Mouse (Mus musculus) c-Kit-negative CD71-positive TER-119-positive erythroid progenitor cells, embryonic 14.5 days (primary cell): ENCODE data around the gene Plxnd1.

ENCODE experiments used
- DNase-seq: peaks from one replicate; pipeline ENCODE4 v3.0.0-alpha.2; 2013; ENCODE audit warnings: low read depth, low spot score

The Plxnd1 gene

DNA sequence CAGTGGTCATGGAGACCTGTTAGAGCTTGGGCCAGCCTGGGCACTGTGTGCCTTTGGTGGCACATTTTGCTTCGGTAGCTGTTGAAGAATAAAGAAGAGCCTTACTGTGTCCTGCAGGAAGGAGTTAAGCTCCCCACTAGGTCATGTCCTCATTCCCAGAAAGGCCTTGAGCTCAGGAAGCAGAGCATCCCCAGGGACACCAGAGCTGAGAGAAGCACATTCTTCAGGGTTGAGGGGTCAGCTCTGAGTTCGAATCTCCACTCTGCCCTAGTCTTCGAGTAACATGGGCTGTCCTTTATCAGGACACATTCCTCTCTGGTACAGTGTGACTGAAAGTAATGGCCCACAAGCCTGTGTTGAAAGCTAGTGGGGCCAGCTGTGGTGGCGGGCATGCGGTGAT is 74.9 kb downstream of the Plxnd1 start:
- DNase-seq: no peak

DNA sequence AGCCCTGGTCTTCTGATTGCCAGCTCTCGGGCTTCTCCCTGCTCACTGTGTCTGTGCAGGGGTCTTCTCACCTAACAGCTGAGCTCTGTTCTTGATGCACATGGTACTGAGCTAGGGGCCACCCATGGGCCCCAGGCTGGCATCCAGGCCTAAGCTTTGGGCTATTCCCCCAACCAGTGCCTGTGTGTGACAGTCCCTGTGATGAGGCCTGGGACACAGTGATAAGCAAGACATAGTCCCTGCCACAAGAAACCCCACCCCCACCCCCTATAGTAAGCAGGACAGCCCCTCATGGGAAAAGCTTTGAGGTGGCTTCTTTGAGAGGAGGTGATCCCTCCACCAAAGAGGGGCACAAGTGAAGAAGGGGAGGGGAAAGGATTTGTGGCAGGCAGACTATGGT is 76.2 kb downstream of the Plxnd1 start:
- DNase-seq: no peak

DNA sequence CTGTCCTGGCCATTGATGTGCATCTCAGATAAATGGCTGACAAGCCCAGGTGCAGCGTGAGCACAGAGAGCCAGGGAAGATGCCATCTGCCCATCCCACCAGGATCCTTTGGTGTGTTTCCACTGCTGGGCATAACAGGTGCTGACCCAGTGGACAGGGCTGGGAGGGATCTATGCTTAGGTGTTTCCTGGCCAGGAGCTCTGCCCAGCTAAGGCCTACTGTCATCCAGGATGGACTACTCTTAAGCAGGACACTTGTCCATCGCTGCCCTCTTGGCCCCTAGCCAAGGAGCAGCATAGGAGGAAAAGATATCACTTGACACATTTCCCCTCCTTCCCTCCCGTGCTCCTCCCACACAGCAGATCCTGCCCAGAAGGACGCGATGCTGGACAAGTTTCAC is 78.2 kb downstream of the Plxnd1 start:
- DNase-seq: no peak

DNA sequence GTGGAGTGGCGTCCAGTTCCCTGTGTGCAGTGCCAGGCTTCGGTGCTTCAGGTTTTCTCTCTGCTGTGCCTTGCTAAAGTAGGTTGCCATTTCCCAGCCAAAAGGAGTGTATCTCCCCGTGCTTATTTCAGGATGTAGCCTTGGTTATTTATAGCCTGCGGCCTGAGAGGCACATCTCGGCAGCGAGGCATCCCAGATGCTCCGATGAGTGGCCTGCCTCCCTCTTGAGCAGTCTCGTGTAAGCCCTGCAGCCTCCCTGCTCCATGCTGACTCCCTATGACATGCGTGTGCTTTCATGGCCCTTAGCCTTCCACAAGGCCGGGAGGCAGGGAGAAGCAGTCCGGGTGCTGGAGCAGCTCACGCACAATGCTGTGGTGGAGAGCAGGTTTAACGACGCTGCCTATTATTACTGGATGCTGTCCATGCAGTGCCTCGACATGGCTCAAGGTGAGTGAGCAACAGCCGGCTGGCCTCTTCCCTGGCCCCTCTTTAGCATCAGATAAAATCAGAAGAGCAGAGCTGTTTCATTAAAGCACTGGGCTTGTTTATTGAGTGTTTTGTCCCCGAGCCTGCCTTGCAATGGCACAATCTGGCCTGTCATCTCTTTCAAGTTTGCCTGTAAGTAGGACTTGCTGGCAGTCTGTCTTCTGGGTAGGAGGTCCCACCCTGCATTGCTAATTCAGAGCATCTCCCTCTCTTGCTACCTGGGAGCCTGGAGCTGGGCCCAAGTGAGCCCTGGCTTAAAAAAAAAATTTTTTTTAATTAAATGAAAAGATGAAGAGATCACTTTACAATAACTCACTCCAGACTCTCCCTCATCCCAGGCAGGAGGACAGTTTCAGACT is 79.0 kb downstream of the Plxnd1 start:
- no peak for DNase-seq

DNA sequence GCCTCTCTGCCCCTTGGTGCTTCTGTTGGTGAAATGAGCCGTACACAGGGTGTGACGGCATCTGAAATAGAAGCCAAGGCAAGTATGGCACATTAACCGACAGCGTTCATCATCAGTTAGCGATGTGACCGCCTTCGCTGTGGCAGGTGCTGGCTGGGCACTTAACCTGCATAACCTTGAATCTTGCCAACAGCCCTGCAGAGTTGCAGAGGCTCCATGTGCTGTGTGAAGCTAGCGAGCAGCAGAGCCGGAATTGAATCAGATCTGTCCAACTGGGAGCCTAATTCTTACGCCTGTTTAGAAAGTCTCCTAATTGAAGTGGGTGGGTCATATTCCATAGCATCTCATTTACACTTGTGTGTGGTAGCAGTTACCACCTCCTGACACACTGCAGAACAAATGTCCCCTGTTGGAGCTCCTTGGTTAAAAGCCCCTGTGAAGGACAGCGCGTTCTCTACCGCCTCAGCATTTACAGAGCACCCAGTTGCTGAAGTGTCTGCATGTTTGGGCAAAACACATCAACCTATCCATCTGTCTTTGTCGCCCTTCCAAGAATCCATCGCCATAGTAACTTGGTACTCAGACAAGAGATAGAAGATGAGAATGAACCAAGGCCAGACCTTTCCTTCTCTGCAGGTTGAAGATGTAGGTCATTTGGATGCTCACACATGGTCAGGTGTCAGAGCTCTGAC is 80.1 kb downstream of the Plxnd1 start:
- no peak for DNase-seq

DNA sequence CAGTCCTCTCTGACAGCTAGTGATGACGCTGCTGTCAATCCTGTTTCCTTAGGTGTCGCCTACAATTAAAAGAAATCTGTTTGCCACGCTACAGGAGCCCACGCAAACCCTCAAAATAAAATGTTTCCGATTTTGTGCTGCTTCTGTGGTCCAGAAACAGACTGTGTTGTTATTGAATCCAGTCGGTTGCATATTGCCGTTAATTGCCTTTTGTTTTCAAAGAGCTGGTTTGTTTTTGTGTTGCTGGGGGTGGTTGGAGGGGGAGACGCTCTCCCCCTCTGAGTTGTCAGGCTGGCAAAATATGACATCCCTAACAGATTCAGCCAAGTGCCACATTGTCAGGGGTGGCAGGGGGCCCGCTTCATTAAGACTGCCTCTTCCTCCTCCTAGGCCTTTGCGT is 81.3 kb downstream of the Plxnd1 start:
- no peak for DNase-seq

DNA sequence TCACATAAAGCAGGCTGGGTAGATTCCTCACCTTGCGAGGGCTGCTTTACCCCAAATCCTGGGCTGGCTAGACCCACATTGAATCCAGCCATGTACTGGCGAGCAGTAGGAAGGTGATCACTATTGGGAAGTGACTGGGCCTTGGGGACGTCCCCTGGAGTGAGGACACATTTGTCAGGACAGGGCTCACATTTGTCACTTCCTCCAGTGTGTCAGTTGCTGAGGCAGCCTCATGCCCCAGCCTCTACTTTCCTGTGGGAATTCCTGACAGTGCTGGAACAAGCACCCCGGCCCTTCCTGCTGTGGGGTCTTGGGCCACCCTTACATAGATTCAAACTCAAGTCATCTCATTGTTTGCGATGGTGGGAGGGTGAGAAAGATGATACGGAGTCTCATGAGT is 83.0 kb downstream of the Plxnd1 start:
- no peak for DNase-seq

DNA sequence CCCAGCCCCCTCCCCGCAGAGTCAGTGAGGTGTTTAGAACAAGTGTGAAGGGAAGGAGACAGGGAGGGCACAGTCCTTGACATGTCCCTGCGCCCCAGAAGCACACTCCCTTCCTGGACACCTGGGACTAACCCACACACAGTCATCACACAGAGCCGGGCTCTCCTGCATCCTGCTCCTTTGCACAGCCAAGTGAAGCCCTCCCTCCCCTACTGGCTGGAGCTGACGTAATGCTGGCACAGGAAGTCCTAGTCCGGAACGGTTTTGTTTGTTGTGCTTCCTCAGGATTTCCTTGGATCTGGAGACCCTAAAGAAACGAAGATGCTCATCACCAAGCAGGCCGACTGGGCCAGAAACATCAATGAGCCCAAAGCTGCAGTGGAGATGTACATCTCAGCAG is 84.9 kb downstream of the Plxnd1 start:
- no peak for DNase-seq

DNA sequence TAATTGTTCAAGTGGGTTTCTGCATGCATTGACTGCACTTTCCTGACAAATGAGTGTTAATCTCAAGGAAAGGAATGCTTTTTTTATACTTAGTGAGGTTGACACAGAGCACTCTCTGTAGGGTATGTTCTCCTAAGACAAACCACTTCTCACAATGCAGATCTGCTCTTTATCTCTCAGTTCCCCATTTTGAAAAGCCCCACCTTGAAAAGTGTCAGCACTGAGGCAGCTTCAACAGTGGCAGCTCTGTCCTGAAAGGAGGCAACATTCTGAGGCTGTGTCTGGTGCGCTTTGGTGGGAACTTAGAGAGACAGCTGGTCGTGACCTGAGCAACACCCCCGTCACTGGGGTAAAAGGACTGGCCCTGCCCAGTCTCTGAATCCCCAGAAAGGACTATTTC is 85.8 kb downstream of the Plxnd1 start:
- DNase-seq: no peak

DNA sequence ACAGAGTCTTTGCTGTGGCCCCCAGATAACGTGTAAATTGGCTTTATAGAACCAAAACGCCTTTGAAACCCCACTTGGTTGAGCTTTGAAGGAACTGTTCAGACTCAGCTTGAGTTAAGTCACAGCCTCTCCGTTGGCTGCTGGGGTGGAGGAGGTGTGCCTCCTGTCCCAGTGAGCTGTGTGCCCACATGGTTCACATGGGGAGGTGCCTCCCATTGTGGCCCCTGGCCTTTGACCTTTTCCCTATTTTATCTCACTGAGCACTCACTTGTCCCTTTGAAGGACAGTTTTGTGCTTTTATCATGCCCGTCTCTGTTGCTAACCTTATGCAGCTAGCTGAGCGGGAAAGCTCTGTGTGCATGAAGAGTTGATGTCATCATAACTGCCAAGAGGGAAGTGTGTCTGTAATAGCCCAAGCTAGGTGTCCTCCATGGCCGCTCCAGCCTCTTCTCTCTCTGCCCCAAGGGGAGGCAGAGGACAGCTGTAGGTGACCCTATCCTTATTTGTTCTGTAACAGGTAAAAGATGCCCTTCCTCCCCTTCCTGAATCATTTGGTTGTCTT is 86.3 kb downstream of the Plxnd1 start:
- no peak for DNase-seq

DNA sequence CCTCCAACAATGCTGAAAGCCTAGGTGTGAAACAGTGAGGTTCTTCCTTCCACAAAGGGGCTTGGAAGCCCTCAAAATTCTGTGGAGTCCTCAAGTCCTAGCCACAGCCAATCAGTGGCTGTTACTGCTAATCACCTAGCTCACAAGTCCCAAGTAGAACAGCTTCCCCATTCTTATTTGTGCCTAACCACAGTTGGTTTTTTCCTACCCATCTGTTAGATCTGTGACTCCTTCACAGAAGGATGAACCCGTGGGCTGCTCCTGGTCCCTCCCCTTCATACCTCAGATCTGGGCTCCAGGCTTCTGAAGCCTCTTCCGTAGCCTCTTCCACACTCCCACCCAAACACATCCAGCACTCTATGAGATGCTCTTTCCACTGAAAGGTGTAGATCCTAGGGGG is 87.9 kb downstream of the Plxnd1 start:
- DNase-seq: no peak

DNA sequence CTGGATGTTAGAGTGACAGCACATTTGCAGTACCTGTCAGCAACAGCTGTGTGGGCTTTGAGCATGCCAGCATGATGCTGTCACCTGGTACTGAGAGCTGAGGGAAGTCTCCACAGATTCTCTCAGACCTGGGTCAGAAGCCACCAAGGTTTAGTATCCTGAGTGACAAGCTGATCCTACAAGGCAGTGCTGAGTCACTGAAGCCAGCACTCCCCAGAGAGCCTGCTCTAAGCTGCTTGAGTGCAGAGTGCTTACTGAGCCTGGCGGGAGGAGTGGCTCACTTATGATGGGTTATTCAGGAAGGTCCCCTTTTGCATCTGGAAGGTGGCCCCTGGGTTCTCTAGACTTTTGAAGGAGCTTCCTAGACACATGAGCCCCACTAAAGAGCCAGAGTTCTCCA is 88.3 kb downstream of the Plxnd1 start:
- DNase-seq: no peak

DNA sequence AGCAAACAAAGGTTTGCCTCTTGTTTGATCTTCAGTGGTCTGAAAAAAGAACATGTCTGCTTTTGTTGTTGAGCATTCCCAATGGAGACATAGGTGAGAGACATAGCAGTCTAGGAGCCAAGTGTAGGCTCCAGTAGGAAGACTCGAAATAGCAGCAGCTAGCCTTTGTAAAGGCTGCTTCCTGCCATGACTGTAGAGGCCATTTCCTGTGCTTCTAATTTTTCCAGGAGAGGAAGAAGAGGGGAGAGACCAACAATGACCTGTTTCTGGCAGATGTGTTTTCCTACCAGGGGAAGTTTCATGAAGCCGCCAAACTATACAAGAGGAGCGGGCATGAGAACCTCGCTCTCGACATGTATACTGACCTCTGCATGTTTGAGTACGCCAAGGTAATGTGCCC is 89.2 kb downstream of the Plxnd1 start:
- no peak for DNase-seq
